Mouse (Mus musculus): Measurements from ENCODE around the gene Irgc1.
A peak's percentile ranks its signal among the peaks of the same experiment; 100 is the strongest.
"Not testable (repeated sequence)": the region's sequence is repeated elsewhere in the genome, so short reads cannot be mapped to it uniquely, and the experiment has no call there.

Irgc1 gene

DNA sequence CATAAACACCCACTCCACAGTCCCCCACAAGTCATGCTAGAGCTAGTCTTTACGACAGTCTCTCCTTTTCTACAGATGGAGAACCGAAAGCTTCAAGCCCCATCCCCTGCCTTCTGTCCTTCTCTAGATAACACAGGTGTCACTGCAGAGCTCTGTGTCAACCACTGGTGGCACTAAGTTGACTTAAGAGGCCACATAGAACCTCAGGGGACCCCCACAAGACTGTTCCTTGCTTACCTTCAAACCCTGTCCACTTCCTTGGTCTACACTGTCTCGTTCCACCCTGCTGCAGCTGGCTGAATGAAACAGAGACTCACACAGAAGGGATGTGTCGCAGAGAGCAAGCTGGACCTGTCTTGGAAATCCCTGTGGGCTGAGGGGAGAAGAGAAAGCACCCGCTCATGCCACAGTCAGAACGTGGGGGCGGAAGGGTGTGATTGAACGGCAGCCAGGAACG is at the start of gene Irgc1:
TSS of gene Irgc1 (minus strand) at position 443 of the 457 bp plus-strand sequence.
- peak; percentile 39 for DNase-seq (ENCODE audit: low read depth)

- no peak for DNase-seq (ENCODE audit: low read depth)
Observed at GRCm38 (mm10) chr7:24501492-24501891, 49.4 kb upstream of the Irgc1 start.

GRCm38 (mm10) chr7:24500929-24501328 is 48.8 kb upstream of the Irgc1 start:
- DNase-seq (ENCODE audit: low read depth): peak; percentile 49

- no peak for DNase-seq (ENCODE audit: low read depth)
Observed at GRCm38 (mm10) chr7:24499856-24500577, 47.9 kb upstream of the Irgc1 start.

GRCm38 (mm10) chr7:24488303-24488702 is 36.2 kb upstream of the Irgc1 start:
- DNase-seq (ENCODE audit: low read depth): no peak

DNA sequence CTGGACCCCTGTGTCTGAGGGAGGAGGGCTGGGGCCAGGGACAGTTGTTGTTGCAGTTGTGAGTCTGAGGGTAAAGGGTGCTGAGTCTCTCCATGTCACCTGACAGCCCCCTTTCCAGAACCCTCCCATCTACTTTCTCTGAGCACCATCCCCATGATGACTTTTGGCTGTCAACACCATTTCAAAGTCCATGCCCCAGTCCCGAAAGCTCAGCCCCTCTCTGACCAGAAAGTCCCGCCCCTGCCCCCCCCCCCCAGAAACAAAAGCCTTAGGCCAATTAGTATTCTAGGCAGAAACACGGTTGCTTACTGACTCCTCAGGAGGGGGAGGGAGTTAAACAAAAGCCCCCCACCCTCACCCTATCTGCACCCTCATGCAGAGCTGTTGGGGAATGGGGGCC is 35.3 kb upstream of the Irgc1 start:
- no peak for DNase-seq (ENCODE audit: low read depth)

DNA sequence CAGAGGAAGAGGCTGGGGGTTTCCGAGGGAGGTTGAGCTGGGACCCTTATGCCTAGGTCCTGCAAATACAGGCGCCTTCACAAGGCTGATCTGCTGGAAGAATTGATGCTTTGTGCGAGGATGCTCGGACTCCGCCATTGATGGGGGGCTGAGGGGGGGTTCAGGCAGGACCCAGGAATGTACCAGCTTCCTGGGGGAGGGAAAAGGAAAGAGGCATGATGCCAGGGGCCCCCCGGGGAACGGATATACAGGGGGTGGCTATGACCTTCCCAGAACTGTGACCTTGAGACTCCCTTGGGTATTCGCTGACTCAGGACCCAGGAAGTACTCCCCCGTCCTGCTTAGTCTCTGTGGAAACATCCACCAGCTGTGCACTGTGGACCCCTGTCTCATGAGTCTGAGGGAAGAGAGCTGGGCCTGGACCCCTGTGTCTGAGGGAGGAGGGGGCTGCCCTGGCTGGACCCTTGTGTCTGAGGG is 34.6 kb upstream of the Irgc1 start:
- no peak for DNase-seq (ENCODE audit: low read depth)

- DNase-seq (ENCODE audit: low read depth): no peak
Observed at GRCm38 (mm10) chr7:24485481-24485880, 33.4 kb upstream of the Irgc1 start.

- not testable (repeated sequence) for DNase-seq (ENCODE audit: low read depth)
Observed at GRCm38 (mm10) chr7:24483291-24483690, 31.2 kb upstream of the Irgc1 start.

GRCm38 (mm10) chr7:24482208-24483020 is 30.3 kb upstream of the Irgc1 start:
- DNase-seq (ENCODE audit: low read depth): no peak

GRCm38 (mm10) chr7:24481474-24482207 is 29.5 kb upstream of the Irgc1 start, which contains the start of gene Cadm4:
Gene Cadm4 (plus strand): TSS chr7:24482023.
- DNase-seq (ENCODE audit: low read depth): no peak

GRCm38 (mm10) chr7:24480986-24481473 is 28.9 kb upstream of the Irgc1 start:
- DNase-seq (ENCODE audit: low read depth): no peak

- DNase-seq (ENCODE audit: low read depth): no peak
Observed at GRCm38 (mm10) chr7:24480121-24480941, 28.2 kb upstream of the Irgc1 start.

DNA sequence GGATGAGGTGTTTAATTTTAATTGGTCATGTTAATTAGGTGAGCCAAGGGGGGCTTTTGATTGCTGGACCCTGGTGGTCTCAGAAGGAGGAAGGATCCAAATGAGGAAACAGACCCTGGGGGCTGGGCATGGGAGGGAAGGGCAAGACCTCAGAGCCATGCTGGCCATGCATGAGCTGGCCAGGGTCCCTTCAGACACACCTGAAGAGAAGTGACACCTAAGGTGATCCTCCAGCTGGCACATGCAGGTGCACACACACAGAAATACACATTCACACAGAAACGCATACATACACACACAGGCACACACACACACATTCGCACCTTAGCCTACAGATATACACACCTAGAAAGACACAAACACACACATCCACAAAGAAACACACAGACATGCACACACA is 27.6 kb upstream of the Irgc1 start:
- no peak for DNase-seq (ENCODE audit: low read depth)

DNA sequence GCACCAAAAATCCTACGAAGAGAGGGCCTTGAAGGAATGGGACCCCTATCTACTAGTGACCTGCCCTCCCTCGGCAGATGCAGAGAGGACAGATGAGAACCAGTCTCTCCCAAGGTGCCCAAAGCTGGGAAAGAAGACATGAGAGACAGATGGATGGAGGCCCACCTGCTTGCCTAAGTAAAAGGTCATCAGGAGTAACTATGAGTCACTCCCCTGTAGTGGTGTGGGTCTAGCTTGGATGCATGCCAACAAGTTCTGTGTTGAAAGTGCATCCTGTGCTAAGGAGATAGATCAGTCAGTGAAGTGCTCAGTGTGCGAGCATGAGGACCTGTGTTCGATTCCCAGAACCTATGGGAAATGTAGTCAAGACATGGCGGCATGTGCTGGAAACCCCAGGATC is 26.8 kb upstream of the Irgc1 start:
- no peak for DNase-seq (ENCODE audit: low read depth)

DNA sequence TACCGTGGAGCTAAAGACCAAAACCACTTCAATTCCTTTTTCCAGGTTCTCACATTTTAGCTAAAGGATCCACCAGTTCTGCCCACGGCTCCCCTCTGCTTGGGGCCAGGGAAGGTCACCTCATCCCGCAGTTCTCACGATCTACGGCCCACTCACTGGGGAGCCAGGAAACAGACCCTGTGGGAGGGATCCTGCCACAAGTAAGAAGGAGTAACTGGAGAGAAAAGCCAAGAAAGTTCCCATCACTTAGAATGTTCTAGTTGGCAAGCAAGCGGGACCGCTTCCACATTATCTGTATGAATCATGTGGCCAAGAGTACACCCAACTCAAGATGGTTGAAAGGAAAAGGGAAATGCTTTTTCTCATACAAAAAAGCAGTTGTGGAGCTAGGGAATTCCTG is 24.8 kb upstream of the Irgc1 start:
- no peak for DNase-seq (ENCODE audit: low read depth)

GRCm38 (mm10) chr7:24476338-24476737 is 24.2 kb upstream of the Irgc1 start:
- no peak for DNase-seq (ENCODE audit: low read depth)

- no peak for DNase-seq (ENCODE audit: low read depth)
Observed at GRCm38 (mm10) chr7:24474811-24475506, 22.9 kb upstream of the Irgc1 start.

DNA sequence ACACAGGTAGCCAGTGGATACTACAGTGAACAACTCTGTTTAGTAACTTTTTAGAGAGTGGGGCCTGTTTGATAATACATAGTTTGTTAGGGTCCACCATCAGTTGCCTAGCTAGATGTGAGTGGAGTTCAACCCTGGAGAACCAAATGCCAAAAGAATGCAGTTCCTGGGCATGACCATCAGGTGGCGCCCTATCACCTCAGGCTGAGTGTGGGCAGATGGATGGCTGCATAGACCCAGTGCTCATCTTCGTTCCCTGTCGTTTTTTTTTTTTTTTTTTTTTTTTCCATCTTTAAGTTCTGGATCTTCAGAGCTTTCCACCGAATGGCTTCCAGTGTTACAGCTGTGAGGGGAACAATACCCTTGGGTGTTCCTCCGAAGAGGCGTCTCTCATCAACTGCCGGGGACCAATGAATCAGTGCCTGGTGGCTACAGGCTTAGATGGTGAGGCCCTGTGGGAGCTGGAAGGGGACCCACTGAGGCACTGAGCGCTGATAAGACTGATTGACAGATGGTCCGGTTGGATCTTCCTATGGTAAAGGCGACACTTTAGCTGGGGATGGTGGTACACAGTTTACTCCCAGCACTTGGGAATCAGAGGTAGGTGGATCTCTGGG is 21.9 kb upstream of the Irgc1 start:
- DNase-seq (ENCODE audit: low read depth): peak; percentile 86

DNA sequence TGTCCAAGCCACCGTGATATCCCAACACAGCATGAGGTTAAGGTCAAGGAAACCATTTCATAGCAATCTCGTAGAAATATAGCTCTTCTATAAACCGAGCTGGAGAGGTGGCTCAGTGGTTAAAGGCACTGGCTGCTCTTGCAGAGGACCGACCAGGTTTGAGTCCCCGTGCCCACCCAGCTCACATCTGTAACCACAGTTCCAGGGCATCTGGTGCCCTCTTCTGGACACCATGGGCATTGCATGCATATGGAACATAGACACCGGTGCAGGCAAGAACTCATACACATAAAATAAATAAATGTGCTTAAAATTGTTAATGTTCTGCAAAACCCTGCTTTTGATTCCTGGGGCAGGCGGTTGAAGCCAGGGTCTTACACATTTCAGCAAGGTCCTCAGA is 20.8 kb upstream of the Irgc1 start:
- peak; percentile 64 for DNase-seq (ENCODE audit: low read depth)
